Mouse (Mus musculus): ENCODE results near the gene Dmbx1. TPM values are rescaled to one million over a fixed set of nuclear protein-coding genes. Genes with fewer than 3 reads are reported as not detected.

Gene Dmbx1
- polyA plus RNA-seq, 1 experiment, result not detected

DNA sequence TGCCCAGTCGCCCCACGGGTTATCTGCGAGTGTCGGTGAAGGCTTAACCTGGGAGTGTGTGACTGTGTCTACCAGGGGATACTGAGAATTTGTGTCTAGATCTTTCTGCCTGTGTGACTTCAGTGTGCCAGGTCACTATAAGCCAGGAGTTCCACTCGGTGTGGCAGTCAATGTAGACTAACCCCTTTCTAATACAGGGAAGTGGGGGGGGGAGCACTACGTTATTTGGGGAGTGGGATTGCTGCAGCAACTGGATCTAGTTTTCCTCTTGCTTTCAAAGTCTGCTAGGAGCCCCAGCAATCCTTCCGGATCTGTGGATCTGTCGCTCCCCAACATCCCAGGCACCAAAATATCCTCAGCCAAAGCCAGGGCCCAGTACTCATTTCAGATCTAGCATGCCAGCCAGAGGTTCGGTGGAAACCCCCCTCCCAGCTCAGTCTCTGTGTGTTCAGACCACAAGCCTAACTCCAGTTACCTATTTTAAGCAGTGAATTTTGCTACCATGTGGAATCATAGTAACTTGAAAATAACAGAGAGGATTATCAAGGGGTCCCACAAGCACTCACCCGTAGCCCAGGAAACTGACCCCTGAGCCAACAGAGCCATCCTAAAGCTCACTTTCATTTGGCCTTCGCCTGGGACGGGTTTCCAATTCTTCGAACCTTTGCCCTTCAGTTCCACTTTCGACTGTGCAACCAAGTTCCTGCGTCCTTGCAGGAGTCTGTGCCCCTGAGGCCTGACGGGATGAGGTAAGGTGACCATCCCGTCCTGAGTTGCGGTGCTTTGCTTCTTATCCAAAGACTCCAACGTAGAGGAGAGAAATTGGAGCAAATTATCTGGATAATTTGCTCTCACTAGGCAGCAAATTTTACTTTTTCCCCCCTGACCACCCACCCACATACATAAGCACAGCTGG is 2.4 kb downstream of the Dmbx1 start:
- H3K4me3 ChIP-seq (replicated peaks; ENCODE audit: control insufficient read depth, low read depth, low read length), result no peak overlapping the region
- WGBS, result 6% methylated on average over 19 of the region's 19 CpGs
- H3K27ac ChIP-seq (ENCODE audit: control insufficient read depth, insufficient read depth, low read depth, low read length, poor library complexity), result no peak overlapping the region
- TF ChIP-seq CTCF (IDR thresholded peaks at IDR 0.05; ENCODE audit: control insufficient read depth, insufficient read depth, low read length) (no peak), POLR2A (IDR thresholded peaks at IDR 0.05; ENCODE audit: borderline replicate concordance, control insufficient read depth, low read depth, low read length) (no peak)
- H3K4me1 ChIP-seq (ENCODE audit: control insufficient read depth, insufficient read depth, low read length), result no peaks in the 10 kb centered on the region

DNA sequence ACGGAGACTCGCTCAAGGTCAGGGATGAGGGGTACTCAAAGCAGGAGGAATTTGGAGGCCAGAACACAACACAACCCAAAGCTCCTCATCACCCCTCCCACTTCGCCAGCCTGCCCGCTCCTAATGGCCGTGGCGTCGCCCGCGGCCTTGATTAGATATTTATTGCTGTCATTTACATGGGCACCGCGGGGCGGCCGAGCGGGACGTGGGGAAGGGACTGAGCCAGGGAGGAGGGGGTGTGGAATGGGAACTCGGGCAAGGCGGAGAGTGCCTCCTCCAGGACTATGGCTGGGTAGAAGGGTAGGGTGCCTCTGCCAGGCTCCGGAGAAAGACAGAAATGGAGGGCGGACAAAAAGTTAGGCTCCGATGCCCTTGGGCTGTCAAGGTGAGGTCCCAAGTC is 3.1 kb downstream of the Dmbx1 start:
- no peak overlapping the region for H3K4me3 ChIP-seq (replicated peaks; ENCODE audit: control insufficient read depth, low read depth, low read length)
- H3K27ac ChIP-seq (ENCODE audit: control insufficient read depth, insufficient read depth, low read depth, low read length, poor library complexity), result no peak overlapping the region
- no peaks in the 10 kb centered on the region for H3K4me1 ChIP-seq (ENCODE audit: control insufficient read depth, insufficient read depth, low read length)
- 3% methylated on average over 20 of the region's 20 CpGs for WGBS
- no peak for TF ChIP-seq POLR2A (IDR thresholded peaks at IDR 0.05; ENCODE audit: borderline replicate concordance, control insufficient read depth, low read depth, low read length)
- TF ChIP-seq CTCF (IDR thresholded peaks at IDR 0.05; ENCODE audit: control insufficient read depth, insufficient read depth, low read length), result no peak

DNA sequence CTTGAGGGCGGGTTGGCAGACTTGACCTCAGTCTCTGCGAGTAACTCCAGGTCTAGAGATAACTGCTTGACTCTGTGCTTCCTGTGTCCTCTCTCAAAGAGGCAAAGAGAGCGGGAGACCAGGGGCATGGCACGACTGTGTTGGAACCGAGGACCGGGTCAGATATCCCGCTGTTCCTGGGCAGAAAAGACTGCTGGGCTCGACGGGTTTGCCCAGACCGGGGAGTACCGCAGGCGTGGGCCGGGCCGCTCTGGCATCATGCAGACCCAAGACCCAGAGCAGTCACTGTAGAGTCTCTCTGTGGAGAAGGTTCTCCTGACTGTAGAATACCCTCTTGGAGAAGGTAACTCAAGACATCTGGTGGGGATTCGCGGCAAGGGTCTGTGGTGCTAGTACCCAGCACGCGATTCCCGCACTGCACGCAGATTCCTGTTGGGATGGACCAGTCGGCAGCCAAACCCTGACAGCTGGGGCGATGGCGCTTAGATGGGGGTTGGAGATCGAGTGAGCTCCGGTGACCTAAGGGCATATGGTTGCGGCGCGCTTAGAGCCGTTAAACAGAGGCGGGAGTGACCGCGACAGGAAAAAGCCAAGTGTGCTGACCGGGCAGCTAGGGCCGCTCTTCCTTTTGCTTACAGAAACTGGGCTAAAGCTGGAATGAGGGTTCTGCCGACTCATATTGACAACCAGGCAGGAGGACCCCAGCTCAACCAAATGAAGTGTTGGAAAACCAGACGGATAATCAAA is 3.7 kb downstream of the Dmbx1 start:
- no peak for TF ChIP-seq CTCF (IDR thresholded peaks at IDR 0.05; ENCODE audit: control insufficient read depth, insufficient read depth, low read length)
- TF ChIP-seq POLR2A (IDR thresholded peaks at IDR 0.05; ENCODE audit: borderline replicate concordance, control insufficient read depth, low read depth, low read length), result no peak
- H3K4me3 ChIP-seq (replicated peaks; ENCODE audit: control insufficient read depth, low read depth, low read length), result no peak overlapping the region
- 3% methylated on average over 36 of the region's 36 CpGs for WGBS
- H3K27ac ChIP-seq (ENCODE audit: control insufficient read depth, insufficient read depth, low read depth, low read length, poor library complexity), result no peak overlapping the region
- no peaks in the 10 kb centered on the region for H3K4me1 ChIP-seq (ENCODE audit: control insufficient read depth, insufficient read depth, low read length)

GRCm38 (mm10) chr4:115931556-115932088 is 8.1 kb downstream of the Dmbx1 start:
- TF ChIP-seq POLR2A (IDR thresholded peaks at IDR 0.05; ENCODE audit: borderline replicate concordance, control insufficient read depth, low read depth, low read length), result no peak
- TF ChIP-seq CTCF (IDR thresholded peaks at IDR 0.05; ENCODE audit: control insufficient read depth, insufficient read depth, low read length), result no peak
- H3K27ac ChIP-seq (ENCODE audit: control insufficient read depth, insufficient read depth, low read depth, low read length, poor library complexity), result no peak overlapping the region
- WGBS, result 60% methylated on average over 13 of the region's 13 CpGs
- H3K4me1 ChIP-seq (ENCODE audit: control insufficient read depth, insufficient read depth, low read length), result no peaks in the 10 kb centered on the region
- no peak overlapping the region for H3K4me3 ChIP-seq (replicated peaks; ENCODE audit: control insufficient read depth, low read depth, low read length)

GRCm38 (mm10) chr4:115927637-115928036 is 12.1 kb downstream of the Dmbx1 start:
- Histone ChIP-seq H3K27ac (ENCODE audit: control insufficient read depth, insufficient read depth, low read depth, low read length, poor library complexity) (no peak overlapping the region), H3K4me1 (ENCODE audit: control insufficient read depth, insufficient read depth, low read length) (no peaks in the 10 kb centered on the region), H3K4me3 (replicated peaks; ENCODE audit: control insufficient read depth, low read depth, low read length) (no peak overlapping the region)
- 49% methylated on average over 7 of the region's 7 CpGs for WGBS
- TF ChIP-seq CTCF (IDR thresholded peaks at IDR 0.05; ENCODE audit: control insufficient read depth, insufficient read depth, low read length), result no peak
- no peak for TF ChIP-seq POLR2A (IDR thresholded peaks at IDR 0.05; ENCODE audit: borderline replicate concordance, control insufficient read depth, low read depth, low read length)

DNA sequence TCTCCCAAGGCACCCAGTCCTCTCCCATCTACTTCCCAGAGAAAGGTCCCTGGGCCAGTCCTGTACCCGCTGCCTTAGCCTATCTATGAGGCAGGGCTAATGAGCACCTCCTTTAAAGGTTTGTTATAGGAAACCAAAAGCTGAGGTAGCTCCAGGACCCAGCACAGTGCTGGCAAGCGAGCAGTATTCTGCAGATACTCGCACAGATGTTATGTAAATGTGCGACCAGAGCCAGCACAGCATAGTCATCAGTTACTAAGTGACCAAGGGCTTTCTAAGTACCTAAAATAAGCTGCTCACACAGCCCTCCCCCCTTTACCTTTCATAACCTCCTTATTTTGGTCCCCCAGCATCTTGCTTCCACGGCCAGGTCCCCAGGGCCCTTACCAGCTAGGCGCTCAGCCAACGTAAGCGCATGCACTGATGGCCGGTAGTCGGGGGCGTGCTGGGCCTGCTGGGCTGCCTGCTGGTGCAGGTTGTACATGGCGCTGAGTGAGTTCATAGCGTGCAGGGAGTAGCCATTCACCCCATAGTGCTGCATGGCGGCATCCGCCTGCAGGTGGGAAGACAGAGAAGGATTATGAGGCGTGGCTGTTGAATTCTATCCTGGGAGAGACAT is 16.4 kb downstream of the Dmbx1 start:
- H3K27ac ChIP-seq (ENCODE audit: control insufficient read depth, insufficient read depth, low read depth, low read length, poor library complexity), result no peak overlapping the region
- WGBS, result 73% methylated on average over 16 of the region's 16 CpGs
- H3K4me1 ChIP-seq (ENCODE audit: control insufficient read depth, insufficient read depth, low read length), result no peaks in the 10 kb centered on the region
- TF ChIP-seq POLR2A (IDR thresholded peaks at IDR 0.05; ENCODE audit: borderline replicate concordance, control insufficient read depth, low read depth, low read length) (no peak), CTCF (IDR thresholded peaks at IDR 0.05; ENCODE audit: control insufficient read depth, insufficient read depth, low read length) (no peak)
- no peak overlapping the region for H3K4me3 ChIP-seq (replicated peaks; ENCODE audit: control insufficient read depth, low read depth, low read length)

DNA sequence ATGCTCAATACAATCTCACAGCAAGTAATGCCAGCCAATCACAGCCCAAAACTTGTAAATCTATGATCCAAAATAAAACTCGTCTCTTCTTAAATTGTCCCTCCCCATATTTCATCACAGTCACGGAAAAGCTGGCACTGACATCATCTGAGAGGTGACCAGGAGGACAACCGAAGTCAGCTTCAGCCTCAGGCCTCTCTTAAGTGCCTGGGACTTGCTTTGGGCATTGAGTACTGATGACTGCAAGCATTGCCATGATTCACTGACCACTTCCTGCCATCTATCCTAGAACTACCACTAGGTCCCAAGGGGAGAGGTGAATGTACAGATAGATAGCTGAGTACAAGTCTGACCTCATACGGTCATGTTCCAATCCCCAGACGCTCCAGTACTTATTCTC is 17.0 kb downstream of the Dmbx1 start:
- TF ChIP-seq POLR2A (IDR thresholded peaks at IDR 0.05; ENCODE audit: borderline replicate concordance, control insufficient read depth, low read depth, low read length) (no peak), CTCF (IDR thresholded peaks at IDR 0.05; ENCODE audit: control insufficient read depth, insufficient read depth, low read length) (no peak)
- Histone ChIP-seq H3K27ac (ENCODE audit: control insufficient read depth, insufficient read depth, low read depth, low read length, poor library complexity) (no peak overlapping the region), H3K4me3 (replicated peaks; ENCODE audit: control insufficient read depth, low read depth, low read length) (no peak overlapping the region), H3K4me1 (ENCODE audit: control insufficient read depth, insufficient read depth, low read length) (no peaks in the 10 kb centered on the region)
- 77% methylated on average over 5 of the region's 5 CpGs for WGBS

- H3K27ac ChIP-seq (ENCODE audit: control insufficient read depth, insufficient read depth, low read depth, low read length, poor library complexity), result no peak overlapping the region
- no peak for TF ChIP-seq CTCF (IDR thresholded peaks at IDR 0.05; ENCODE audit: control insufficient read depth, insufficient read depth, low read length)
- TF ChIP-seq POLR2A (IDR thresholded peaks at IDR 0.05; ENCODE audit: borderline replicate concordance, control insufficient read depth, low read depth, low read length), result no peak
- no peaks in the 10 kb centered on the region for H3K4me1 ChIP-seq (ENCODE audit: control insufficient read depth, insufficient read depth, low read length)
- H3K4me3 ChIP-seq (replicated peaks; ENCODE audit: control insufficient read depth, low read depth, low read length), result no peak overlapping the region
- 84% methylated on average over 16 of the region's 16 CpGs for WGBS
Observed at GRCm38 (mm10) chr4:115919911-115920310, 19.8 kb downstream of the Dmbx1 start.

Measured in bone marrow, adult 2 months (tissue).